Mouse (Mus musculus) kidney, postnatal 0 days (tissue): ENCODE measurements around the gene Slc39a8. TPM values are rescaled to one million over a fixed set of nuclear protein-coding genes. Genes with fewer than 3 reads are reported as not detected.

Experiments
- ATAC-seq: fragments of 200-750 bp; cut with Nextera tagmentation; replicated peaks from 2 replicates; pipeline ENCODE4 v1.8.0; 2017; ENCODE audit warnings: low read depth, moderate number of reproducible peaks, moderate TSS enrichment, moderate library complexity; ENCODE audit not compliant: low FRiP score
- DNase-seq: peaks from one replicate; pipeline ENCODE4 v3.0.0-alpha.2; 2016; ENCODE audit warnings: low spot score
- H3K27ac ChIP-seq: fragments of 300-500 bp; sonication (generic); 2 replicates; pipeline ENCODE4 v1.5.1; 2014; ENCODE audit warnings: mild to moderate bottlenecking
- H3K27me3 ChIP-seq: fragments of 300-500 bp; sonication (generic); 2 replicates; pipeline ENCODE4 v1.6.1; 2014; ENCODE audit warnings: low read length, mixed read lengths; ENCODE audit not compliant: insufficient read depth
- H3K36me3 ChIP-seq: fragments of 300-500 bp; sonication (generic); 2 replicates; pipeline ENCODE4 v1.6.1; 2014; ENCODE audit warnings: low read length, mixed read lengths; ENCODE audit not compliant: insufficient read depth
- H3K4me1 ChIP-seq: fragments of 300-500 bp; sonication (generic); replicated peaks from 2 replicates; pipeline ENCODE4 v1.6.1; 2014; ENCODE audit warnings: antibody characterized with exemption, low read length, mixed read lengths; ENCODE audit not compliant: insufficient read depth
- H3K4me2 ChIP-seq: fragments of 300-500 bp; sonication (generic); 2 replicates; pipeline ENCODE4 v1.6.1; 2014; ENCODE audit warnings: mild to moderate bottlenecking, low read length, moderate library complexity, mixed read lengths
- H3K4me3 ChIP-seq: fragments of 300-500 bp; sonication (generic); replicated peaks from 2 replicates; pipeline ENCODE4 v1.5.1; 2014; ENCODE audit warnings: low read depth, low read length
- H3K9ac ChIP-seq: fragments of 300-500 bp; sonication (generic); 2 replicates; pipeline ENCODE4 v1.6.1; 2014; ENCODE audit warnings: low read depth, low read length
- H3K9me3 ChIP-seq: fragments of 300-500 bp; sonication (generic); replicated peaks from 2 replicates; pipeline ENCODE4 v1.6.1; 2016; ENCODE audit warnings: low read length, inconsistent platforms, mixed read lengths
- CTCF ChIP-seq: IDR thresholded peaks from 2 replicates; pipeline ENCODE4 v1.5.1; 2016; ENCODE audit warnings: antibody characterized with exemption, low read depth, mild to moderate bottlenecking, moderate library complexity
- WGBS: fragments of 180-500 bp; shearing (Covaris S2); extraction: QIAGEN DNeasy Blood & Tissue Kit; methylation state at CpG from one replicate; pipeline ENCODE4 v1.1.7; 2014; 5-methylcytosine and 5-hydroxymethylcytosine counted together
- polyA plus RNA-seq: library from polyadenylated mRNA; unstranded; fragments of >200 nt; fragmentation: Nextera tagmentation; extraction: Ambion mirVana; gene quantifications from 2 replicates; pipeline ENCODE4 v1.2.1, GENCODE M21; 2015

Gene Slc39a8
- polyA plus RNA-seq, 1 experiment from 2014 or later = 25.0 TPM

DNA sequence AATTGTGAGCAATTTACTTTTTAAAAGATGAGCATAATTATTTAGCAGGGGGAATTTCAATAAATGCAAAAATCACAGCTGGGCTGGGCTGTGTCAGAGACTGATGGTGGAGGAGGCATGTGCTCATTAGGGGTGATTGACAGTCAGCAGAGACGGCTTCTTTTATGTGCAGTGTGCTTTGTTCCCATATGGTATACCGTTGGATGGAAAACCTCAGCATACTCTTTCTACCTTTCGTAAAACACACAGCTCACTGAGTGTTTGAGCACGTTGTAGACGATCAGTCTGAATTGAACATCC is 62.7 kb downstream of the Slc39a8 start:
- no peak for ATAC-seq
- Histone ChIP-seq H3K27ac (no peak overlapping the region), H3K4me1 (no peaks in the 10 kb centered on the region), H3K36me3 (no peaks in the 10 kb centered on the region), H3K4me3 (no peak overlapping the region), H3K4me2 (no peak overlapping the region), H3K9me3 (no peaks in the 10 kb centered on the region), H3K9ac (no peak overlapping the region), H3K27me3 (no peaks in the 10 kb centered on the region)
- 72% methylated on average over 5 of the region's 5 CpGs for WGBS
- no peak for DNase-seq
- TF ChIP-seq CTCF = no peak

GRCm38 (mm10) chr3:135889401-135889800 is 64.3 kb downstream of the Slc39a8 start:
- Histone ChIP-seq H3K4me1 (no peaks in the 10 kb centered on the region), H3K9me3 (no peaks in the 10 kb centered on the region), H3K36me3 (no peaks in the 10 kb centered on the region), H3K9ac (no peak overlapping the region), H3K4me2 (no peak overlapping the region), H3K4me3 (no peak overlapping the region), H3K27me3 (no peaks in the 10 kb centered on the region), H3K27ac (no peak overlapping the region)
- ATAC-seq = no peak
- TF ChIP-seq CTCF = no peak
- DNase-seq = no peak

GRCm38 (mm10) chr3:135903366-135903765 is 78.3 kb downstream of the Slc39a8 start:
- Histone ChIP-seq H3K36me3 (no peaks in the 10 kb centered on the region), H3K27me3 (no peaks in the 10 kb centered on the region), H3K27ac (no peak overlapping the region), H3K9ac (no peak overlapping the region), H3K9me3 (no peaks in the 10 kb centered on the region), H3K4me2 (no peak overlapping the region), H3K4me1 (no peaks in the 10 kb centered on the region), H3K4me3 (no peak overlapping the region)
- 95% methylated on average over 1 of the region's 1 CpGs for WGBS
- peak; percentile 34; the same call in 1 of the 2 replicates for TF ChIP-seq CTCF
- no peak for DNase-seq
- ATAC-seq = no peak

DNA sequence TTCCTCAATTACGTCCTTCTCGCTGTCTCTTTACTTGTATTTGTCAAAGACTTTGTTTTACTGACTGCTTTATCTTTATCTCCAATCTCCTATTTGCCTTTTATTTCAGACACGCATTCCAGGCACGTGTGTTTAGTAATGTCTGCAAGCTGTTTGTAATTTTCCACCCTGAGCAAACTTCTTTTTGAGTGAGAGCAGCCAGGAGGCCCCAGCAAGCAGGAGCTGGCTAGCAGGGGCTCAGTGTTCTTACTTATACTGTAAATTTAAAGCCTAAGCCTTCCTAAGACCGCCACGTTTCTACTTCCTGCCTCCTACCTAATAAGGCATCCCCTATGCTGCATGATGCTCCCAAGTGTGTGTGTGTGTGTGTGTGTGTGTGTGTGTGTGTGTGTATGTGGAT is 79.8 kb downstream of the Slc39a8 start:
- 46% methylated on average over 6 of the region's 6 CpGs for WGBS
- no peak overlapping the region for H3K4me3 ChIP-seq
- TF ChIP-seq CTCF = no peak
- no peaks in the 10 kb centered on the region for H3K4me1 ChIP-seq
- H3K9me3 ChIP-seq = no peaks in the 10 kb centered on the region
- no peaks in the 10 kb centered on the region for H3K36me3 ChIP-seq
- no peak overlapping the region for H3K27ac ChIP-seq
- H3K27me3 ChIP-seq = no peaks in the 10 kb centered on the region
- no peak overlapping the region for H3K4me2 ChIP-seq
- no peak for ATAC-seq
- DNase-seq = peak; percentile 35
- no peak overlapping the region for H3K9ac ChIP-seq

GRCm38 (mm10) chr3:135905729-135906128 is 80.7 kb downstream of the Slc39a8 start:
- no peak overlapping the region for H3K4me2 ChIP-seq
- H3K27ac ChIP-seq = no peak overlapping the region
- ATAC-seq (no peak), DNase-seq (no peak)
- H3K4me1 ChIP-seq = no peaks in the 10 kb centered on the region
- H3K9me3 ChIP-seq = no peaks in the 10 kb centered on the region
- H3K36me3 ChIP-seq = no peaks in the 10 kb centered on the region
- no peak for TF ChIP-seq CTCF
- WGBS = 95% methylated on average over 1 of the region's 1 CpGs
- no peaks in the 10 kb centered on the region for H3K27me3 ChIP-seq
- H3K9ac ChIP-seq = no peak overlapping the region
- no peak overlapping the region for H3K4me3 ChIP-seq

GRCm38 (mm10) chr3:135907028-135907427 is 81.9 kb downstream of the Slc39a8 start:
- H3K9ac ChIP-seq = no peak overlapping the region
- no peak for DNase-seq
- no peak overlapping the region for H3K4me3 ChIP-seq
- no peak overlapping the region for H3K27ac ChIP-seq
- H3K27me3 ChIP-seq = no peaks in the 10 kb centered on the region
- no peaks in the 10 kb centered on the region for H3K36me3 ChIP-seq
- no peaks in the 10 kb centered on the region for H3K9me3 ChIP-seq
- no peaks in the 10 kb centered on the region for H3K4me1 ChIP-seq
- 61% methylated on average over 3 of the region's 3 CpGs for WGBS
- ATAC-seq = no peak
- H3K4me2 ChIP-seq = no peak overlapping the region
- TF ChIP-seq CTCF = no peak

DNA sequence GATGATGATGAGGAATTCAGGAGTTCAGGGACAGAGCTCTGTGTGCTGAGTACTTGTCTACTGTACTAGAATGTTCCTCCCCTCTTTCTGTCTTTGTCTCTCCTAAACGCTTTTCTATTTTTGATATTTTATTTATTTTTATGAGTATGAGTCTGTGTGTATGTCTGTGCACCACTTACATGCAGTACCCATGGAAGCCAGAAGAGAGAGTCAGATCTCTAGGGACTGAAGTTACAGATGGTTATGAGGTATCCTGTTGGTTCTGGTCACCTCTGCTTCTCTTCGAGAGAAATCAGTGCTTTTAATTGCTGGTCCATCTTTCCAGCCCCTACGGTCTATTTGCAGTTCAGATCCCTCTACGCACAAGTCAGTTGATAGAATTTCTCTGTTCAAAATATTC is 90.9 kb downstream of the Slc39a8 start:
- no peaks in the 10 kb centered on the region for H3K9me3 ChIP-seq
- no peaks in the 10 kb centered on the region for H3K36me3 ChIP-seq
- no peak overlapping the region for H3K9ac ChIP-seq
- TF ChIP-seq CTCF = peak; percentile 17; the same call in 1 of the 2 replicates
- ATAC-seq (no peak), DNase-seq (no peak)
- 88% methylated on average over 4 of the region's 4 CpGs for WGBS
- H3K4me3 ChIP-seq = no peak overlapping the region
- H3K4me1 ChIP-seq = no peaks in the 10 kb centered on the region
- H3K4me2 ChIP-seq = no peak overlapping the region
- no peak overlapping the region for H3K27ac ChIP-seq
- no peaks in the 10 kb centered on the region for H3K27me3 ChIP-seq
